Mouse (Mus musculus) forebrain, embryonic 12.5 days (tissue): ENCODE results near the gene Ccdc80. TPM values are rescaled to one million over a fixed set of nuclear protein-coding genes. Genes with fewer than 3 reads are reported as not detected.
A peak's percentile ranks its signal among the peaks of the same experiment; 100 is the strongest.

ENCODE experiments used
- ATAC-seq: fragments of 200-750 bp; cut with Nextera tagmentation; 2 replicates; pipeline ENCODE4 v1.8.0; 2017; ENCODE audit warnings: moderate TSS enrichment; ENCODE audit not compliant: low FRiP score
- H3K27ac ChIP-seq: fragments of 300-500 bp; sonication (generic); 2 replicates; pipeline ENCODE4 v1.5.1; 2016; ENCODE audit warnings: mild to moderate bottlenecking
- H3K27me3 ChIP-seq: fragments of 300-500 bp; sonication (generic); 2 replicates; pipeline ENCODE4 v1.6.1; 2016; ENCODE audit warnings: mild to moderate bottlenecking
- H3K36me3 ChIP-seq: fragments of 300-500 bp; sonication (generic); replicated peaks from 2 replicates; pipeline ENCODE4 v1.6.1; 2016; ENCODE audit warnings: mild to moderate bottlenecking
- H3K4me1 ChIP-seq: fragments of 300-500 bp; sonication (generic); 2 replicates; pipeline ENCODE4 v1.6.1; 2016
- H3K4me2 ChIP-seq: fragments of 300-500 bp; sonication (generic); 2 replicates; pipeline ENCODE4 v1.6.1; 2016; ENCODE audit warnings: mild to moderate bottlenecking, moderate library complexity
- H3K4me3 ChIP-seq: fragments of 300-500 bp; sonication (generic); replicated peaks from 2 replicates; pipeline ENCODE4 v1.5.1; 2016; ENCODE audit warnings: mild to moderate bottlenecking
- H3K9ac ChIP-seq: fragments of 300-500 bp; sonication (generic); 2 replicates; pipeline ENCODE4 v1.6.1; 2016; ENCODE audit warnings: mild to moderate bottlenecking
- H3K9me3 ChIP-seq: fragments of 300-500 bp; sonication (generic); 2 replicates; pipeline ENCODE4 v1.6.1; 2016
- WGBS: fragments of 180-500 bp; shearing (Covaris S2); methylation state at CpG from one replicate; pipeline ENCODE4 v1.1.7; 2016; 5-methylcytosine and 5-hydroxymethylcytosine counted together
- polyA plus RNA-seq: library from polyadenylated mRNA; unstranded; fragments of >200 nt; fragmentation: Nextera tagmentation; extraction: Ambion mirVana; gene quantifications from 2 replicates; pipeline ENCODE4 v1.2.1, GENCODE M21; 2016

Ccdc80 gene
- polyA plus RNA-seq, 1 experiment from 2014 or later, result 10.9 TPM

DNA sequence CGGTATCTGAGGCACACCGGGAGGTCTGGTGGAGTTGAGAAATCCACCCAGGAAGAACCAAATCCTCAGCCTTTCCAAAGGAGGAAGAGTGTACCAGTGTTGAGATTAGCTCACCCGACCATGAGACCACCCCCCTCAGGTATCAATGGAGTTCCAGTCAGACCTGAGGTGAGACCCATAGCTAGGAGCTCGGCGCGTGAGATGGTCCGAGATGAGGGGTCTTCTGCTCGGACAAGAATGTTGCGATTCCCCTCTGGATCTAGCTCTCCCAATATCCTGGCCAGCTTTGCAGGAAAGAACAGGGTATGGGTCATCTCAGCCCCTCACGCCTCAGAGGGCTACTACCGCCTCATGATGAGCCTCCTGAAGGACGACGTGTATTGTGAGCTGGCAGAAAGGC is 1.8 kb downstream of the Ccdc80 start:
- Histone ChIP-seq H3K4me3 (no peak overlapping the region), H3K4me2 (no peak overlapping the region), H3K4me1 (peaks cover 15% of the 10 kb centered on the region), H3K27ac (no peak overlapping the region), H3K9ac (no peak overlapping the region), H3K27me3 (peaks cover 4% of the 10 kb centered on the region; the same call in 1 of the 2 replicates), H3K36me3 (no peaks in the 10 kb centered on the region), H3K9me3 (no peaks in the 10 kb centered on the region)
- 0 out of 2 replicates have a peak, but pooled peaks have one; percentile 8 for ATAC-seq
- WGBS, result 92% methylated on average over 13 of the region's 13 CpGs

DNA sequence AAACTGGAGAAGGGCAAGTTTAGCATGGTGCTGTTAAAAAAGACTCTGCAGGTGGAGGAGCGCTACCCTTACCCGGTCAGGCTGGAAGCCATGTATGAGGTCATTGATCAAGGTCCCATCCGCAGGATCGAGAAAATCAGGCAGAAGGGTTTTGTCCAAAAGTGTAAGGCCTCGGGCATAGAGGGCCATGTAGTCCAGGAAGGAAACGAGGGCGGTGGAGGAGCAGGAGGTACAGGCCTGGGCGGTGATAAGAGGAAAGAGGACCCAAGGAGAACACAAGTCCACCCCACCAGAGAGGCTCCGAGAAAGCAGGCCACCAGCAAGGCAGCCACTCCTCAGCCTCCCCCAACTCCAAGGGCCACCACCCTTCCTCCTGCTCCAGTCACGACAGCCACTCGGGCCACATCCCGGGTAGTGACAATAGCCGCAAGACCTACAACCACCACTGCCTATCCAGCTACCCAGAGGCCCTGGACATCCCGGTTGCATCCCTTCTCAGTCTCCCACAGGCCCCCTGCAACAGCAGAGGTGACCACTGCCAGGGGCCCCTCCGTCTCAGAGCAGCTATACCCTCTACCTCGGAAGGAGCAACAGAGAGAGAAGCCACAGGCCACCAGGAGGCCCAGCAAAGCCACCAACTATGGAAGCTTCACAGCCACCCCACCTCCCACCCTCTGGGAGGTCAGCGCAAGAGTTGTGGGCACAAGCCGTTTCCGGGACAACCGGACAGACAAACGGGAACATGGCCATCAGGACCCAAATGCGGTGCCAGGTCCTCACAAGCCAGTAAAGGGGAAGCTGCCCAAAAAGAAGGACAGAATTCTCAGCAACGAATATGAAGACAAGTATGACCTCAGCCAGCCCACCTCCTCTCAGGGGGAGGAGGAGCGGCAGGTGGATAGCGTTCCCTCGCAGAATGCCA is 2.6 kb downstream of the Ccdc80 start:
- ATAC-seq, result no peak
- H3K27me3 ChIP-seq, result peaks cover 4% of the 10 kb centered on the region; the same call in 1 of the 2 replicates
- H3K9ac ChIP-seq, result no peak overlapping the region
- no peak overlapping the region for H3K4me3 ChIP-seq
- H3K4me2 ChIP-seq, result no peak overlapping the region
- peaks cover 15% of the 10 kb centered on the region for H3K4me1 ChIP-seq
- H3K27ac ChIP-seq, result no peak overlapping the region
- no peaks in the 10 kb centered on the region for H3K36me3 ChIP-seq
- no peaks in the 10 kb centered on the region for H3K9me3 ChIP-seq
- 93% methylated on average over 26 of the region's 26 CpGs for WGBS

DNA sequence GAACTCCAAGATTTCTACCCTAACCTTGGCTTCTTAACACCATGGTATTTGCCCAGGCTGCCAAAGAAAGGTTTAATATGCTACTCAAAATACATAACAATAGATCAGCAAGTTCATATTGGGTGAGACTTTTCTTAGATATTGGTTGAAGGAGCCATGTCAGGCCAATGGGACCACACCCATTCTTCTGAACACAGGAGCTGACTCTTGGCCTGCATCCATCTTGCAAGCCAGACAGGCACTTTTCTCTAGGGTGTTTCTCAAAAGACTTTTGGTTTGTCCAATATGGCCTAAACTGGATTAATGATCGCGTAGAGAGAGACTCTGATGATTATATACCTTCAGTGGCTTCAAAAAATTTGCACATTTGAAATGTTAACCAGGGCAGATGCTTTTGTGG is 4.3 kb downstream of the Ccdc80 start:
- no peak overlapping the region for H3K4me2 ChIP-seq
- H3K36me3 ChIP-seq, result no peaks in the 10 kb centered on the region
- no peak overlapping the region for H3K27ac ChIP-seq
- WGBS, result 97% methylated on average over 2 of the region's 2 CpGs
- H3K9me3 ChIP-seq, result no peaks in the 10 kb centered on the region
- no peak overlapping the region for H3K4me3 ChIP-seq
- no peak for ATAC-seq
- peaks cover 15% of the 10 kb centered on the region for H3K4me1 ChIP-seq
- peaks cover 4% of the 10 kb centered on the region; the same call in 1 of the 2 replicates for H3K27me3 ChIP-seq
- H3K9ac ChIP-seq, result no peak overlapping the region

DNA sequence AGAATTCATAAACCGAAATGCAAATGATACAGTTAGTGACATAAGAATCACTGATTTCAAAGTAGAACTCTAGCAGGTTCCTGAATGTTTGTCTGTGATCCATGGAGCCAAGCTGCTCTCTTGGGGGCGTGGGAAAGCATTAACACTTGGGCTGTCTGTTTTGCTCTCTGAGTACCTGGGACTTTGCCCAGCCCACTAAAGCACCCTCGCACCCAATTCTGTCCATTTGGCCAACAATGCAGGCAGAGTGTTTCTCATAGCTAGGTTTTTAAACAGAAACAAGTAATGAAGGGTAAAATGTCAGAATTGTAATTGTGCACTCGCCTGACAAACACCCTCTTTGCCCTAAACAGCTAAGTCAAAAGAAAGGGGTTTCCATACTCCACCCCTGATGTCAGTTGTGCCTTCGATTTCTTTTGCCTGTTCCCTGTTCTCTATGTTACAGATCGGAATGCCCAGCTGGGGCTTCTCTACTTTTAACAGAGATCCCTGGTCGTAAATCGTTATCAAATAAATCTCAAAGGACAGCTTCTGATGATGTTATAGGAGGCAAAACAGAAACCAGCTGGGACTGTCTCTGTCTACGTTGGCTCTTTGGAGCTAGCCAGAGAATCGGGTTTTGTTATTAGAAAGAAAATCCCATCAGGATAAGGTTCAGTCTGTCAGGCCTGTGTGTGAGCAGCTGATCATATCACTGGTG is 5.1 kb downstream of the Ccdc80 start:
- H3K9ac ChIP-seq, result no peak overlapping the region
- H3K4me2 ChIP-seq, result no peak overlapping the region
- ATAC-seq, result no peak

DNA sequence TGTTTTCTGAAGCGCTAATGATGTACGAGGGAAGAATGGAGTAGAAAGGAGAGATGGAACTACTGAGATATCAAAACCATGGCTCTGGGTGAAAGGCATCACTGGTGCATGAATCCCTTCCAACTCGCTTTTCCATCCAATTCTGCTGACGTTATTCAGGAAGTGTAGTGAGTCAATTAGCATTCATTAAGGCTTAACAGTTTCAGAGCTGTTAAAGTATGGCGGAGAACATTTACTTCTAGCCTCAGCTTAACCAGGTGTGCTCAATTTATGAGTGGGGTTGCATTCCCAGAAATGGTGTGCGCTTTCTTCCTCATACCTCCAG is 5.6 kb downstream of the Ccdc80 start:
- peaks cover 7% of the 10 kb centered on the region for H3K4me1 ChIP-seq
- no peak overlapping the region for H3K9ac ChIP-seq
- WGBS, result 67% methylated on average over 6 of the region's 6 CpGs
- H3K4me3 ChIP-seq, result no peak overlapping the region
- H3K27me3 ChIP-seq, result peaks cover 4% of the 10 kb centered on the region; the same call in 1 of the 2 replicates
- no peak for ATAC-seq
- no peaks in the 10 kb centered on the region for H3K36me3 ChIP-seq
- H3K9me3 ChIP-seq, result no peaks in the 10 kb centered on the region
- no peak overlapping the region for H3K4me2 ChIP-seq
- 0 out of 2 replicates have a peak overlapping the region, but pooled peaks have one; percentile 36 for H3K27ac ChIP-seq

More for the DNA sequence above, 5.1 kb downstream of the Ccdc80 start:
- Histone ChIP-seq H3K9me3 (no peaks in the 10 kb centered on the region), H3K27me3 (peaks cover 4% of the 10 kb centered on the region; the same call in 1 of the 2 replicates), H3K4me3 (no peak overlapping the region), H3K4me1 (peaks cover 11% of the 10 kb centered on the region), H3K36me3 (no peaks in the 10 kb centered on the region), H3K27ac (0 out of 2 replicates have a peak overlapping the region, but pooled peaks have one; percentile 36)
- WGBS, result 64% methylated on average over 10 of the region's 10 CpGs

DNA sequence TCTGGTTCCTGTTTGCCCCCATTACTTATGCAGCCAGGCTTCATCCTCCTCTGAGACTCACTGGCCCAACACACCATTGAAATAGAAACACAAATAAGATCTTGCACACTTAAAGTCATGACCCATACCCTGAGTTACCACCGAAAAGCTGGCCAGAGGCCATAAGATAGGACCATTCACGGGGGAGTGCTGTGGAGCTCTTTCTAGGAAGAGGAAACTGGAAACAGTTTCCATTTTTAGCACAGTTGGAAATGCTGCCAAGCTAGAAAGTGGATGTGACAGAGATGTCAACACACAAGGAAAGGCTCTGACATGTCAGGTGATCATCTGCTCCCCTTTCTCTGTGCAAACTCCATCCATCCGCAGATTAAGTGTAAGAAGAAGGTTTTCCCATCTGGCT is 7.7 kb downstream of the Ccdc80 start:
- Histone ChIP-seq H3K9ac (no peak overlapping the region), H3K27me3 (peaks cover 4% of the 10 kb centered on the region; the same call in 1 of the 2 replicates), H3K4me1 (no peaks in the 10 kb centered on the region), H3K4me2 (no peak overlapping the region), H3K36me3 (no peaks in the 10 kb centered on the region), H3K27ac (no peak overlapping the region), H3K4me3 (no peak overlapping the region), H3K9me3 (no peaks in the 10 kb centered on the region)
- no peak for ATAC-seq
- 91% methylated on average over 3 of the region's 3 CpGs for WGBS

DNA sequence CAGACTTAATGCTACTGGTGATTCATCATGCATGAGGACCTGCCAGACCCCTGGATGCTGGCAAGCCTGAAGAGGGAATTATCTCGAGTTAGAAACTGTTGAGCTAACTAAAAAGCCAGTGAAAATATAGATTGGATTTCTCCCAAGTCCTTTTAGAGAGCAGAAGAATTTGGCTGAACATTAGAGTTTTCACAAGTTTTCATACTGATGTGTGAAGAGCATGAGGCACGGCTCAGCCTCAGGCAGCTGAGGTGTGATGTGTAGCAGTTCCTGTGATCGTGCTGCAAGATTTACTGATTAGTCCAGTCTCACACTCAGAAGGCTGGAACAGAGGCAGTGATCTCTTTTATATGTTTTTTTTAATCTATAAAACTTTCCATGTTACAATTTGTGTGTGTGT is 11.8 kb downstream of the Ccdc80 start:
- no peak overlapping the region for H3K27ac ChIP-seq
- WGBS, result 72% methylated on average over 3 of the region's 3 CpGs
- no peak for ATAC-seq
- no peaks in the 10 kb centered on the region for H3K27me3 ChIP-seq
- H3K4me1 ChIP-seq, result no peaks in the 10 kb centered on the region
- H3K9me3 ChIP-seq, result no peaks in the 10 kb centered on the region
- no peak overlapping the region for H3K9ac ChIP-seq
- no peak overlapping the region for H3K4me3 ChIP-seq
- H3K36me3 ChIP-seq, result no peaks in the 10 kb centered on the region
- no peak overlapping the region for H3K4me2 ChIP-seq

DNA sequence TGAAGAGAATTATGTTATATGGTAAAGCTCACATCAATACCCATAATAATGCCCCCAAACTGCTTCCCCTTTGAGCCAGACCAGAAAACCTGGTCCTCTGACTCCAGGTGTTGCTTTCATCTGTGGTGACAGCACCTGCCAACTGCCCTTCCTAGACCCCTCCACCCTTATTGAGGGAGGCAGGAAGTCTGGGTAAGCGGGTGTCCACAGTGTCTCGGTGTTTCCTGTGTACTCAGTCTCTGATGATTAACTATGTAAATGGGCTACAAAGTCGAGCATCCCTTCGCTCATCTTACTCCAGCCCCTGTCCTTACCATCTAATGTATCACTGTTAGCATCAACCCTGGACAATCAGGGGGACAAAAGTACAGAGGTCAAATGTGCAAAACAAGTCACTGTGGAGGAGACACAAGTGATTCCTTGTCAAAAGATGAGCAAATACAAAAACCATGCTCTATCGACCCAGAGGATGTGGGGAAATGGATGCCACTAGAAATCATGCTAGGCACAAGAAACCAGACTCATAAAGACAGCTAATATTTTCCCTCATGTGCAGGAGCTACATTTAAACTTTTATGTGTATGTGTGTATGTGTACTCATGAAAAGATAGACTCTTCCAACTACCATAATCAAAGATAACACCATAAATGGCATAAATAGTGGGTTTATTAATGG is 15.1 kb downstream of the Ccdc80 start:
- Histone ChIP-seq H3K9ac (no peak overlapping the region), H3K4me3 (no peak overlapping the region), H3K36me3 (no peaks in the 10 kb centered on the region), H3K4me2 (no peak overlapping the region), H3K27ac (no peak overlapping the region), H3K9me3 (no peaks in the 10 kb centered on the region), H3K4me1 (no peaks in the 10 kb centered on the region), H3K27me3 (no peaks in the 10 kb centered on the region)
- WGBS, result 84% methylated on average over 5 of the region's 5 CpGs
- ATAC-seq, result no peak

DNA sequence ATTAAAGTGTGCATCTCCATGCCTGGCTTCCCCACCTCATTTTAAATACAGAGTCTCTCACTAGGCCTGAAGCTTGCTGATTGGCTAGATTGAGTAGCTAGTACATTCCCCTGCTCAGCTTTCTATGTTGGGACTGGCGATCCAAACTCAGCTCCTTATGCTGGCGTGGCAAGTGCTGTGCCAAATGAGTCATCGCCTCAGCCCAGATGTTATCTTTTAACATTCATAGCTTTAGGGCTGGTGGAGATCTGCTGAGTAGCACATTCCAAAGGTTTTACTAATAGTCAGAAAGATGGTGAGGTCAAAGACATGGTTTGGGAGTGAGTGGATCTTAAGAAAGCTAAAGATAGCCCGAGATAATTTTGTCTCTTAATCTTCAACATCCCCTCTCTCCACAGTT is 17.3 kb downstream of the Ccdc80 start:
- H3K4me2 ChIP-seq, result no peak overlapping the region
- H3K9ac ChIP-seq, result no peak overlapping the region
- no peak overlapping the region for H3K27ac ChIP-seq
- WGBS, result 73% methylated on average over 4 of the region's 4 CpGs
- no peak for ATAC-seq
- no peaks in the 10 kb centered on the region for H3K27me3 ChIP-seq
- H3K9me3 ChIP-seq, result no peaks in the 10 kb centered on the region
- no peak overlapping the region for H3K4me3 ChIP-seq
- no peaks in the 10 kb centered on the region for H3K4me1 ChIP-seq
- no peaks in the 10 kb centered on the region for H3K36me3 ChIP-seq

DNA sequence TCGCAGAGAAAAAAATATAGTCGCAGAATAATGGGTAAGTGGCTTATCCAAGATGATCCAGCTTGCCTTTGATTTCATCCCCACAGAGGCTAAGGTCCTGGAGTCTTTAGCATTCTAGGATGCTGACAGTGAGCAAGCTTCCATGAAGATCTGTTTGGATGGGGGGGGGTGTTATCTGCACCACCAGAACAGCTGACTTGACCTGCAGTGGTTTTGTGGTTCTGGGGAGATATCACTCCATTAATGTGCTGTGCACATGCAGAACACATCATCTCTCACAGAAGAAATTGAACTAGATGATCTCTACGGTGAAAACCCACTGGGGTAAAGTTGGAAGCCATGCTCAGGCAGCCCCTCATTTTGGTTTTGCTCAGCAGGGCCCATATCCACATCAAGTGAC is 24.0 kb downstream of the Ccdc80 start:
- Histone ChIP-seq H3K4me3 (no peak overlapping the region), H3K27me3 (no peaks in the 10 kb centered on the region)

DNA sequence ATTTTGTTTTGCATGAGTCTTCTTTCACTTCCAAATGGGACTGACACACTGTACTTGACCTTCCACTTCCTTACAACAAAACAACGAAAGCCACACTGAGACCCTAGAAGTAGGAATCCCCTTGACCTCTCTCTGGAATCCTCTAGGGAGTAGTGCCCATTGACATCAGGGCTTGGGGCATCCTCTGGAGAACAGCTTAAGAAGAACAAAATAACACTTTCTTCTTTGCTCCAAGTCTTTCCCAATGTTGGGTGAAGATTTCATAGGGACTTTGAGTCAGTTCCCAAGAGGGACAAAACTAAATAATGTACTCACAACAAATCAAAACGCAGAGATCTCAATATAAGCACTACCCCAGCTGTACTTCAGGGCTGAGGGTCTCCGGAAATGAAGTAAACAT is 25.6 kb downstream of the Ccdc80 start:
- no peak overlapping the region for H3K27ac ChIP-seq
- no peak for ATAC-seq
- no peak overlapping the region for H3K4me2 ChIP-seq
- H3K36me3 ChIP-seq, result no peaks in the 10 kb centered on the region
- WGBS, result 79% methylated on average over 3 of the region's 3 CpGs
- H3K4me1 ChIP-seq, result no peaks in the 10 kb centered on the region
- no peaks in the 10 kb centered on the region for H3K9me3 ChIP-seq
- H3K4me3 ChIP-seq, result no peak overlapping the region
- H3K27me3 ChIP-seq, result no peaks in the 10 kb centered on the region
- no peak overlapping the region for H3K9ac ChIP-seq

More for the DNA sequence above, 24.0 kb downstream of the Ccdc80 start:
- H3K4me2 ChIP-seq, result no peak overlapping the region
- H3K4me1 ChIP-seq, result no peaks in the 10 kb centered on the region
- no peaks in the 10 kb centered on the region for H3K36me3 ChIP-seq
- ATAC-seq, result no peak
- no peak overlapping the region for H3K27ac ChIP-seq
- 95% methylated on average over 3 of the region's 3 CpGs for WGBS
- no peak overlapping the region for H3K9ac ChIP-seq
- no peaks in the 10 kb centered on the region for H3K9me3 ChIP-seq

DNA sequence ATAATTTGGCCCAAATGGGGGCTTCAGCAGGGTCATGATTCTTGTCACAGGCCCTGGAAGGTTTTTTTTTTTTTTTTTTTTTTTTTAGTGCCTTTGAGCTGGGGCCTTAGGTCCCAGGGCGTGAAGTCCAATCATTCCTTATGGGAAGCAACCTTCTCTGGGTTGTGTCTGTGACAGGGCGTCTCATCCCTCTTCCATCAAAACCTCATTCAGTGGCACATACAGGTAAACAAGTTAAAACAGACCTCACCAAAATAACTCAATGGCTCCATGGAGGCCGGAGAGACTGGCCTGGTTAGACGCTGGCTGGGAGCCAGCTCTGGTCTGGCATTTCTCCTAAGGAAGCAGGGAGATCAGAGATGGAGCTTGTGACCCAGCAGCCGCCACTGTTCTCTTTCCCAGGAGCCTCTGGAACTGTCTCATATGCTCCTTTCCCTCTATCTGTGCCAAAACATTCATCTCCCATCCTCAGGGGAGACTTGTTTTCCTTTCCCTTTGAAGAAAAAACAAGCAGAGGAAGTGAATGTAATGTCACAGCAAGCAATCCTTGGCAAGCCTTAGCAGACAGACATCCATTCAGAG is 27.7 kb downstream of the Ccdc80 start:
- no peak for ATAC-seq
- no peak overlapping the region for H3K9ac ChIP-seq
- no peak overlapping the region for H3K4me2 ChIP-seq
- no peak overlapping the region for H3K4me3 ChIP-seq
- H3K27ac ChIP-seq, result no peak overlapping the region
- H3K4me1 ChIP-seq, result no peaks in the 10 kb centered on the region
- no peaks in the 10 kb centered on the region for H3K27me3 ChIP-seq
- H3K36me3 ChIP-seq, result no peaks in the 10 kb centered on the region
- WGBS, result 81% methylated on average over 5 of the region's 5 CpGs
- H3K9me3 ChIP-seq, result no peaks in the 10 kb centered on the region
